Mouse (Mus musculus): ENCODE measurements around the gene Greb1. TPM values are rescaled to one million over a fixed set of nuclear protein-coding genes. Genes with fewer than 3 reads are reported as not detected.

The Greb1 gene
- polyA plus RNA-seq (2017; shearing (Covaris generic)), result under 1 TPM; 0.05 to 0.13 TPM

GRCm38 (mm10) chr12:16800259-16800958 is at the start of gene Greb1:
Greb1 (minus strand) TSS chr12:16800886.
- ATAC-seq, result no peak

GRCm38 (mm10) chr12:16849821-16850220 is 49.1 kb upstream of the Greb1 start:
- ATAC-seq, result no peak

- no peak for ATAC-seq
Measured at GRCm38 (mm10) chr12:16848501-16848900, 47.8 kb upstream of the Greb1 start.

GRCm38 (mm10) chr12:16847204-16847792 is 46.6 kb upstream of the Greb1 start:
- ATAC-seq, result no peak

- ATAC-seq, result no peak
Measured at GRCm38 (mm10) chr12:16844623-16845592, 44.2 kb upstream of the Greb1 start.

- no peak for ATAC-seq
Measured at GRCm38 (mm10) chr12:16840842-16841782, 40.4 kb upstream of the Greb1 start.

- ATAC-seq, result no peak
Measured at GRCm38 (mm10) chr12:16837766-16838165, 37.1 kb upstream of the Greb1 start.

- ATAC-seq, result no peak
Measured at GRCm38 (mm10) chr12:16836188-16836587, 35.5 kb upstream of the Greb1 start.

GRCm38 (mm10) chr12:16834701-16835100 is 34.0 kb upstream of the Greb1 start:
- ATAC-seq, result no peak

- no peak for ATAC-seq
Measured at GRCm38 (mm10) chr12:16831071-16831470, 30.4 kb upstream of the Greb1 start.

GRCm38 (mm10) chr12:16829785-16830184 is 29.1 kb upstream of the Greb1 start:
- no peak for ATAC-seq

GRCm38 (mm10) chr12:16828505-16828904 is 27.8 kb upstream of the Greb1 start:
- ATAC-seq, result no peak

GRCm38 (mm10) chr12:16823701-16824100 is 23.0 kb upstream of the Greb1 start:
- no peak for ATAC-seq

GRCm38 (mm10) chr12:16822181-16822734 is 21.6 kb upstream of the Greb1 start:
- ATAC-seq, result no peak

- ATAC-seq, result no peak
Measured at GRCm38 (mm10) chr12:16820761-16821160, 20.1 kb upstream of the Greb1 start.

- no peak for ATAC-seq
Measured at GRCm38 (mm10) chr12:16818513-16818912, 17.8 kb upstream of the Greb1 start.

GRCm38 (mm10) chr12:16817147-16817546 is 16.5 kb upstream of the Greb1 start:
- ATAC-seq, result no peak

- peak; percentile 18 for ATAC-seq
Measured at GRCm38 (mm10) chr12:16811477-16811876, 10.8 kb upstream of the Greb1 start.

- ATAC-seq, result peak; percentile 83
Measured at GRCm38 (mm10) chr12:16810525-16811431, 10.1 kb upstream of the Greb1 start, which contains the start of gene E2f6. E2f6 (plus strand) TSS chr12:16810963.

- ATAC-seq, result no peak
Measured at GRCm38 (mm10) chr12:16808045-16808444, 7.4 kb upstream of the Greb1 start.

Measured in CD4-positive, CD25-positive, alpha-beta regulatory T cell, adult 4 months (primary cell).